Mouse (Mus musculus): ENCODE measurements around the gene Asb2.

- TF ChIP-seq CTCF (IDR thresholded peaks at IDR 0.05; ENCODE audit: low read depth) = no peak
- TF ChIP-seq EP300 (IDR thresholded peaks at IDR 0.05; ENCODE audit: low read depth) = no peak
Observed at GRCm38 (mm10) chr12:103314640-103315361, 41.0 kb downstream of the Asb2 start.
